Mouse (Mus musculus): ENCODE data around the gene Ankrd13a.
A peak's percentile ranks its signal among the peaks of the same experiment; 100 is the strongest.

Gene Ankrd13a

GRCm38 (mm10) chr5:114774403-114775051 is at the start of gene Ankrd13a:
Ankrd13a (plus strand) TSS chr5:114774677.
- peak; percentile 83 for DNase-seq (ENCODE audit: low spot score)

DNA sequence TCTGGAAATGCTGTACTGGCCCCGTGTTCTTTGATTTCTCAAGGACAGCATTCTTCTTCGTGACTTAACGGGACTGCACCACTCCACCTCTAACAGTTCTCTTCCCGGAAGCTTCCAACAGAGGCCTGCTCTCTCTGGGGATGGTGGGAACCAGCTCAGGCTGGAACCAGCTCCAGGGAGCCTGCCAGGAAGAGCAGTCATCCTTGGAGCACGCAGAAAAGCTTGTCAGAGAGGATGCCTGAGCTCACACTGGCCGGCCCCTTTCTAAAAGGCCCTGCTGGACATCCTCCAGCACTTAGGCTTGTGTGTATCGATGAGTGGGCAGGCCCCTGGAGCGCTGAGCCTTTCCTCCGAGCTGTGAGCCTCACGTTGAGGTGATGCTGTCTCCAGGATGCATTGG is 46.3 kb upstream of the Ankrd13a start:
- DNase-seq (ENCODE audit: low spot score) = peak; percentile 20

DNA sequence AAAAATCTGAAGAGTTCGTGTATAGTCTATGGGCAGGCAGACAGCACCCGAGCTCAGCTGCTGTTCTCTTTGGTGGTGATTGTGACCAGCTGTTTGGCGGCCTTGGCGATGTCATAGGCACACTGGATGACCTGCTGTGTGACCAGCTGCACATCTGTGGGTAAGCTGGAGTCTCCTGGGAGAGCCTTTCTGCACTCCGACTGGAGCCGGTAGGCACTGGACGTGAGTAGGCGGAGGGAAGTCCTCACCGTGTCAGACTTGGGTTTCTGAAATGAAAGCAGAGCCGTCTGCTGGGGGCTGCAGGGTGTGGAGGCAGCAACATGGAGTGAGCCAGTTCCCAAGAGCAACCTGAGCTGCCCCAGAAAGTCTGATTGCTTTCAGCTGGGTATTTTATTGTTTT is 44.3 kb upstream of the Ankrd13a start:
- no peak for DNase-seq (ENCODE audit: low spot score)

DNA sequence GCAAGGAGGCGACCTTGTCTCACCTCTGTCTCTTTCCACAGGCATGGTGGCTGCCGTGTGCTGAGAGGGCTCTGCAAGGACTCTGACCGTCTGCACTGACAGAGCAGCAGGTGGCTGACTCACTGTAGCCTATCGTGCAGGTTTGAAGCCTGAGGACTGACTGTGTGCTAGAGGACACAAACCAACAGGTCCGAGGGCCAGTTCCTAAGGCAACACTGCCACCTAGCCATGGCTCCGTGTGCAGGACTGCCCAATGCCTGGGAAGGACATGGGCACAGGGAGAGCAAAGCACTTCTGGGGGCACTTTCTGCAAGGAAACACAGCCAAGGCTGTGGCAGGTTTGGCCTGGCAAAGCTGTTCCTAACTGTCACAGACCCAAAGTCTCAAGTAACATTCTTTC is 43.0 kb upstream of the Ankrd13a start:
- no peak for DNase-seq (ENCODE audit: low spot score)

GRCm38 (mm10) chr5:114731969-114732368 is 42.5 kb upstream of the Ankrd13a start:
- no peak for DNase-seq (ENCODE audit: low spot score)

DNA sequence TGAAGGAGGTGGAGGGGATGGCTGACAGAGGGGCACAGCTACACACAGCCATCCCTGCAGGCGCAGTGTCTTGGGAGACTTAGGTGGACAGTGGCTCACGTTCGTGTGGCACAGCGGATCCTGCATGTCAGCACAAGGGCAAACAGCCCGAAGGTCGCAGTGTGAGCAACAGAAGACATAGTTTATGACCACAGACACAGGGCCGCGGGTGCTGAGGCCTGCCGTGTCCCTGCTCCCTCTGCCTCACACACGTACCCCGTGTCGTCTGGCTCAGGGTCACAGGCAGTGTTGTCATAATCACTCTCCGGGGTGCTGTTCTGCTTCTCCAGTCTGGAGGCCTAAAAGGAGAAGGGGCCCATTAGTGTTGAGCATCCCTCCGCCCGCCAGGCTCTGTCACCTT is 40.9 kb upstream of the Ankrd13a start:
- no peak for DNase-seq (ENCODE audit: low spot score)

DNA sequence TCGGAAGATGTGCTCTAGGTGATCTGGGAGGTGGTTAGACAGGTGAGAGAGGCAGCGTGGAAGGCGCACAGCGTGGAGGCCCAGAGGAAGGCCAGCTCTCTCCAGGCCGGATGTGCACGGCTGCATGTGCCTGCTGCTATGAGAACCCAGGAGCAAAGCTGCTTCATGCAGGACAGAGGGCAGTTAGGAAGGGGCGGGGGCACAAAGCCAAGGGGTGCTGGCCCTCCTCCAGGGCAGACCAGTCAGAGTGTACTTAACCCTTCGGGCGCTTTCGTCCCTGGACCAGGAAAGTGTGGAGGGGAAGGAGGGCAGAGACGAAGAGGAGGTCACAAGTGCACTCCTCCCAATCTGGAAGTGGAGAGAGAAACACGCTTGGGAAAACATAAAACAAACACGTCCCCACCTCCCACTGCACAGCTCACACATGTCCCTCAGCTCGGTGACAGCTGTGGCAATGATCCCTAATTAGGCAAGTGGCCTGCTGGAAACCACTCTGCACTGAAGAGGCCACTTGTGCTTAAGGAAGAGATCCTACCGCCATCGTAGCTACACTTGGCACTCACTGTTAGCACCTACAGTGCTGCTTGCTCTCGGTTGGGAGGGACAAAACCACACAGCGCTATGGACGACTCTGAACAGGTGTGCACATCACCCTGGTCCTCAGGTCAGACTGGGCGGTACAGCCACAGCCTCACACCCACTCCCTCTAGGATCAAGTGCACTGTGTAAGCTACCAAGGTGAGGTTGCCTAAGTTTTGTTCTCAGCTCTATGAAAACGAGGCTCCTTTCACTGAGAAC is 37.2 kb upstream of the Ankrd13a start:
- no peak for DNase-seq (ENCODE audit: low spot score)

- DNase-seq (ENCODE audit: low spot score) = no peak
These were observed 35.7 kb upstream of the Ankrd13a start for GRCm38 (mm10) chr5:114738707-114739241.

DNA sequence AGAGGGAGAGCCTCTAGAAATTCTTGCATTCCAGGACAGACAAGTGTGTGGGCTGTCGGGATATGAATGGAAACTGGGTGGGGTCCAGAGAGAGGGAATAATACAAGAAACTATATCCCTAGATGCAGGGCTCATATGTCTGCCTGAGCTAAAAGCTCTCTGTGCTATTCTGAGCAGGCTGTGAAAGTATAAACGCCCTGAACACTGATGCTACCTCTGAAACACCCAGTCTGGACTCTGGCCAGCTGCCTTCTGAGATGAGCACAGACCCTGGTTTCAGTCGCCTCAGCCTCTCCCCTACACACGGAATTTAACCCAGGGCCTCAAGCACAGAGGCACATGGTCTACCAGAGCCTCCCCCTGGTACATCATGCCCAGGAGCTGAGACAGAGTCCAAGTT is 33.9 kb upstream of the Ankrd13a start:
- no peak for DNase-seq (ENCODE audit: low spot score)

DNA sequence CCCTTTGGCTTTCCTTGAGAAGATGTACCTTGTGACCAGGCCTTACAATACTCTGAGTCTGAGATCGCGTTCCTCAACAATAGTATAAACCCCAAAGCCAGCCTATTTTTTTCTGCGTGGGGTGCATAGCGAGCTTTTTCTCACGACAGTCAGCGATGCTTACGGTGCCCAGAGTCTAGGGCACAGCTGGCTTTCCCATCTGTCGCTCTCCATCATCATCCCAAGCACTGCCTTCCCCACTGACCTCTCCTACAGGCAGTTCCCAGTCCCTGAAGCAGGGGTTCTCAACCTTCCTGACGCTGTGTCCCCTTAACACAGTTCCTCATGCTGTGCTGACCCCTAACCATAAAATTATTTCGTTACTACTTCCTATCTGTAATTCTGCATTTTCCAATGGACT is 31.9 kb upstream of the Ankrd13a start:
- no peak for DNase-seq (ENCODE audit: low spot score)

- no peak for DNase-seq (ENCODE audit: low spot score)
These were observed 31.3 kb upstream of the Ankrd13a start for GRCm38 (mm10) chr5:114742998-114743696.

DNA sequence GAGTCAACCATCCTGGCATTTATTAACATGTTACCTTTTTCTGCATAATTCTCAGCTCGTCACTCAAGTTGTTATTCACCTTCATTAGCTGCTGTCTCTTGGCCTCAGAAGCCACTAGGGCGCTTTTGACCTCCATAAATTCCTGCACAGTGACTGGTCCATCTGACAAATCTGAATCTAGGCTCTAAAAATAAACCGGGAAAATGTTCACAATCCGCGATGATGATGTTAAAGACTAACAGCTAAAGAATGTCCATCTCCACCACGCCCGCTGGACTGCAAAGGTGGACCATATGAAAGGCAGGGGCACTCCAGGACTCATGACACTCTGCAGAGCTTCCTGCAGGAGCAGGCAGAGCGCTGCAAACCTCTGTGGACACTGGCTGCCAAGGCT is 30.8 kb upstream of the Ankrd13a start:
- no peak for DNase-seq (ENCODE audit: low spot score)

GRCm38 (mm10) chr5:114745581-114745980 is 28.9 kb upstream of the Ankrd13a start:
- no peak for DNase-seq (ENCODE audit: low spot score)

- no peak for DNase-seq (ENCODE audit: low spot score)
These were observed 27.6 kb upstream of the Ankrd13a start for GRCm38 (mm10) chr5:114746886-114747285.

DNA sequence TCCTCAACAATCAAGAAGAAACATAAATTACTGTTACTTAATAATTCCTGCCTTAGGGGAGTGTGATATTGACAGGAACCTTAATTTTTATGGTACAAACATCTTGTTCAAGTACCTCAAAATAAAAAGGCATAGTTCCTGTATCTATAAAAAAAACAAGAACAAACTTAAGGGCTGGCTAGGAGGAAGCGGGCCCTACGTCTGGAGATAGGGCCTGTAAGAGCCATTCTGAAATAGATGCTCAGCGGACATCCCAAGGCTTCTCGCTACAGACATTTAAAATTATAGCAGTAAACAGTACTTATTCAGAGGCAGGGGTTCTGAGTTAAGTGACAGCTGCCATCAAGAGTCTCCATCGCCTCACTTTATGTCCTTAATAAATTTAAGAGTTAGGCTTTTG is 27.0 kb upstream of the Ankrd13a start:
- DNase-seq (ENCODE audit: low spot score) = no peak

DNA sequence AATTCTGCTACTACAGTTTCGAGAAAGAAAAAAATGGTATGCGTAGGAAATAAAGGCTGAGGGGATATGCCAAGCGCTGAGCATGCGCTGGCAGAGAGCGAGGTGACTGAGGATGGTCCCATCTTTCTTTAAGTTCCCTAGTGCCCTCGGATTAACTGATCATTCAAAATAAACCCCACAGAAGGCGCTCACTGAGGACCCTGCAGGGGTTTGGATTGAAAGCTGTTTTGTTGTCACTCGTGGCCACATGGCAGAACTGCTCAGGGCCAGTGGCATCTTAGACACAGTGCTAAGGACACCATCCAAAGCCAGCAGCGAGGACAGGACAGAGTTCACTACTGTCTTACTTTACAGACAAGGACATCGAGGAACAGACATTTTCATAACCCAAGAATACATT is 24.2 kb upstream of the Ankrd13a start:
- no peak for DNase-seq (ENCODE audit: low spot score)

GRCm38 (mm10) chr5:114752397-114752796 is 22.1 kb upstream of the Ankrd13a start:
- no peak for DNase-seq (ENCODE audit: low spot score)

GRCm38 (mm10) chr5:114753384-114753783 is 21.1 kb upstream of the Ankrd13a start:
- no peak for DNase-seq (ENCODE audit: low spot score)

DNA sequence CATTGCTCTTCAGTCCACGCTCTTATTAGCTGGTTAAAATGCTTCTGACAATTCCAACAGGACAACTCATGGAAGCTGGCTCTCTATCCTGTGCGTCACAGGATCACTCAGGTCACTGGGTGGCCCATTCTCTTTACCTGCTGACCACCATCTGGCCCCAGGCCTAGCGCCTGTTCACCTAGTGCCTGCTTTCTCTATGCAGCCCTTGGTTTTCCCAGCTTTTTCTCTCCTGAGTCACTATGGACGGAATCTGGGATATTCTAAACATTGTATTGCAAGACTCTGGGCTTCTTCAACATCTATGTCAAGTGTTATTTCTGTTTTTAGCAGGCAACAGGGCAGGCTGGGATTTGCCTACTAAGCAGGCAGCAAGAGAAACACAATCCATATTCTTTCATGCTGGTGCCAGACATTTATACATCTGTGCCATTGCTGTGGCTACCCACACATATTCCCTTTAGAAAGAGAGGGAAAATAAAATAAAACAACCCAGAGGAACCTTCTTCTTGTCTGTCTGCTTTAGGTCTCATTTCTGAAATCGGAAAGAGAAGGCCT is 14.9 kb upstream of the Ankrd13a start:
- DNase-seq (ENCODE audit: low spot score) = no peak

- no peak for DNase-seq (ENCODE audit: low spot score)
These were observed 12.5 kb upstream of the Ankrd13a start for GRCm38 (mm10) chr5:114761980-114762379.

- no peak for DNase-seq (ENCODE audit: low spot score)
These were observed 9.4 kb upstream of the Ankrd13a start for GRCm38 (mm10) chr5:114764812-114765735.

All from ovary, postnatal 14 days (tissue).